Mouse (Mus musculus): ENCODE measurements around the gene Ahdc1. TPM values are rescaled to one million over a fixed set of nuclear protein-coding genes. Genes with fewer than 3 reads are reported as not detected.

Ahdc1 gene
- total and polyA plus RNA-seq, 3 experiments: 2.5 to 8.8 TPM; not detected in 1

DNA sequence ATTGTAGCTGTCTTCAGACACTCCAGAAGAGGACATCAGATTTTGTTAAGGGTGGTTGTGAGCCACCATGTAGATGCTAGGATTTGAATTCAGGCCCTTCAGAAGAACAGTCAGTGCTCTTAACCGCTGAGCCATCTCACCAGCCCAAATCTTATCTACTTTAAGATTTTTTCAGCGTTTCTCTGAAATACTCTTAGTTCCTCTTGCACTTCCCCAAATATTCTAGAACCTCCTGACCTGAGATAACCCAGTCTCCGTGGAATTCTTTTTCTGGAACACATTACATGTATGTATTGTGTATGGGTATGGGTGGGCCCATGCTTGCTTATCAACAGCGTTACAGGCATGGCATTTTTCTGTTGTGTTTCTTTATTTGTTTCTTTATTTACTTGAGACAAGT is 48.4 kb upstream of the Ahdc1 start:
- TF ChIP-seq HCFC1 (IDR thresholded peaks at IDR 0.05; ENCODE audit: low read depth, low read length): no peak
- peak; percentile 87 for TF ChIP-seq RCOR1 (IDR thresholded peaks at IDR 0.05; ENCODE audit: low read depth, low read length)
- TF ChIP-seq EP300 (IDR thresholded peaks at IDR 0.05; ENCODE audit: low read depth in 1 of 2, low read length in 2 of 2): peak in 1 of 2 experiments; percentile 56; a peak in 2 of 4 replicates
- TF ChIP-seq TBP (IDR thresholded peaks at IDR 0.05; ENCODE audit: low read depth, low read length): no peak
- TF ChIP-seq ZKSCAN1 (IDR thresholded peaks at IDR 0.05; ENCODE audit: low read depth, low read length): no peak
- no peak for TF ChIP-seq NRF1 (IDR thresholded peaks at IDR 0.05; ENCODE audit: insufficient read depth, low read depth, low read length, poor library complexity, severe bottlenecking)
- TF ChIP-seq ZMIZ1 (IDR thresholded peaks at IDR 0.05; ENCODE audit: low read depth, low read length): no peak
- 0 out of 2 replicates have a peak, but pooled peaks have one; percentile 31 for TF ChIP-seq GATA1 (IDR thresholded peaks at IDR 0.05; ENCODE audit: low read depth, low read length)
- no peak for TF ChIP-seq NELFE (IDR thresholded peaks at IDR 0.05; ENCODE audit: low read depth, low read length)
- no peak for TF ChIP-seq TCF12 (IDR thresholded peaks at IDR 0.05; ENCODE audit: low read depth, low read length)
- TF ChIP-seq SIN3A (IDR thresholded peaks at IDR 0.05; ENCODE audit: low read length): no peak
- TF ChIP-seq MEF2A (IDR thresholded peaks at IDR 0.05; ENCODE audit: extremely low read depth, insufficient replicate concordance, low read depth, low read length, poor library complexity, severe bottlenecking): no peak
- no peak for TF ChIP-seq POLR2AphosphoS5 (IDR thresholded peaks at IDR 0.05; ENCODE audit: borderline replicate concordance, low read depth, low read length)
- no peak for TF ChIP-seq MYB (IDR thresholded peaks at IDR 0.05; ENCODE audit: low read depth, low read length)
- TF ChIP-seq BHLHE40 (IDR thresholded peaks at IDR 0.05; ENCODE audit: borderline replicate concordance, low read depth, low read length): no peak
- no peak for TF ChIP-seq USF2 (IDR thresholded peaks at IDR 0.05; ENCODE audit: borderline replicate concordance in 1 of 2, insufficient read depth in 1 of 2, low read depth in 1 of 2, low read length in 2 of 2)
- H3K36me3 ChIP-seq (ENCODE audit: control insufficient read depth in 1 of 2, insufficient read depth in 2 of 2, low read length in 2 of 2): peaks cover 0 to 2% of the 10 kb centered on the region in 2 experiments; a peak in 2 of 4 replicates
- no peak overlapping the region for H3K27ac ChIP-seq (ENCODE audit: control insufficient read depth, low read depth, low read length)
- 0 out of 4 replicates have a peak, but pooled peaks cover 0 to 2% of the 10 kb centered on the region in 2 experiments for H3K27me3 ChIP-seq (ENCODE audit: control insufficient read depth in 1 of 2, insufficient read depth in 2 of 2, low read length in 2 of 2)
- H3K9me3 ChIP-seq (replicated peaks; ENCODE audit: insufficient read depth, low read length): no peaks in the 10 kb centered on the region
- peaks cover 0 to 11% of the 10 kb centered on the region in 2 experiments; a peak in 2 of 4 replicates for H3K4me1 ChIP-seq (ENCODE audit: control insufficient read depth in 1 of 2, insufficient read depth in 2 of 2, low read length in 2 of 2)
- DNase-seq (ENCODE audit: low read depth, low spot score): no peak
- no peak overlapping the region for H3K4me3 ChIP-seq (ENCODE audit: control insufficient read depth in 1 of 2, insufficient read depth in 1 of 2, low read depth in 2 of 2, low read length in 2 of 2)
- no peak overlapping the region for H3K9ac ChIP-seq (ENCODE audit: control insufficient read depth, low read depth, low read length, poor library complexity, severe bottlenecking)
- H3K79me2 ChIP-seq (ENCODE audit: control insufficient read depth, insufficient read depth, low read length, poor library complexity): no peaks in the 10 kb centered on the region

DNA sequence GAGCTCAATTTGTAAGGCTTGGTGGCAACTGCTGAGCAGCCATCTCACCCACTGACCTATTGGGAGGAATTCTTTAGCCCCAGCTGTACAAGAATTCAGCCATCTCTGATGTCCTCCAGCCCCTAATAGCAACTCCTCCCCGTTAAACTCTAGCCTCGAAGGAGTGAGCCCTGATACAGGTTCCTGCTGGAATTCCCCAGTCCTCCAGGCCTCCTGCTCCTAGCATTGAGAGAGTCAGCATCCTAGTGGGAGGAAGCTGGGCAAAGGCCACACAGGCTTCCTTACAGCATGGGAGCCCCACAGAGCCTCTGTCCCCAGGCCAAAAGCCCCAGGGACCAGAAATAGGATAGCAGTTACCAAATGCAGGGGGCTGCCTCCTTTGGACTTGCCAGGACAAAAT is 47.6 kb upstream of the Ahdc1 start:
- H3K9ac ChIP-seq (ENCODE audit: control insufficient read depth, low read depth, low read length, poor library complexity, severe bottlenecking): no peak overlapping the region
- H3K4me1 ChIP-seq (ENCODE audit: control insufficient read depth in 1 of 2, insufficient read depth in 2 of 2, low read length in 2 of 2): peaks cover 0 to 11% of the 10 kb centered on the region in 2 experiments; a peak in 2 of 4 replicates
- no peak overlapping the region for H3K4me3 ChIP-seq (ENCODE audit: control insufficient read depth in 1 of 2, insufficient read depth in 1 of 2, low read depth in 2 of 2, low read length in 2 of 2)
- H3K27me3 ChIP-seq (ENCODE audit: control insufficient read depth in 1 of 2, insufficient read depth in 2 of 2, low read length in 2 of 2): peaks cover 3% of the 10 kb centered on the region in 2 experiments; a peak in 2 of 4 replicates
- no peak overlapping the region for H3K27ac ChIP-seq (ENCODE audit: control insufficient read depth, low read depth, low read length)
- TF ChIP-seq USF1 (IDR thresholded peaks at IDR 0.05; ENCODE audit: low read depth, low read length) (no peak), RAD21 (IDR thresholded peaks at IDR 0.05; ENCODE audit: low read depth, low read length) (no peak), POLR2AphosphoS5 (IDR thresholded peaks at IDR 0.05; ENCODE audit: borderline replicate concordance, low read depth, low read length) (no peak), CHD2 (IDR thresholded peaks at IDR 0.05; ENCODE audit: low read length) (no peak), NELFE (IDR thresholded peaks at IDR 0.05; ENCODE audit: low read depth, low read length) (no peak), SMC3 (IDR thresholded peaks at IDR 0.05; ENCODE audit: low read depth, low read length) (no peak), BHLHE40 (IDR thresholded peaks at IDR 0.05; ENCODE audit: borderline replicate concordance, low read depth, low read length) (no peak), ETS1 (IDR thresholded peaks at IDR 0.05; ENCODE audit: low read depth, low read length) (no peak), NRF1 (IDR thresholded peaks at IDR 0.05; ENCODE audit: insufficient read depth, low read depth, low read length, poor library complexity, severe bottlenecking) (no peak), TCF12 (IDR thresholded peaks at IDR 0.05; ENCODE audit: low read depth, low read length) (no peak), RCOR1 (IDR thresholded peaks at IDR 0.05; ENCODE audit: low read depth, low read length) (no peak), GABPA (IDR thresholded peaks at IDR 0.05; ENCODE audit: low read depth, low read length) (no peak), MYC (IDR thresholded peaks at IDR 0.05; ENCODE audit: low read depth, low read length) (no peak), TAL1 (IDR thresholded peaks at IDR 0.05; ENCODE audit: low read length) (no peak), EP300 (IDR thresholded peaks at IDR 0.05; ENCODE audit: low read depth in 1 of 2, low read length in 2 of 2) (no peak), POLR2A (IDR thresholded peaks at IDR 0.05; ENCODE audit: control insufficient read depth in 1 of 2, insufficient read depth in 1 of 2, low read depth in 1 of 2, low read length in 2 of 2, poor library complexity in 1 of 2) (no peak), MEF2A (IDR thresholded peaks at IDR 0.05; ENCODE audit: extremely low read depth, insufficient replicate concordance, low read depth, low read length, poor library complexity, severe bottlenecking) (no peak), ZC3H11A (IDR thresholded peaks at IDR 0.05; ENCODE audit: low read depth, low read length) (no peak)
- no peaks in the 10 kb centered on the region for H3K79me2 ChIP-seq (ENCODE audit: control insufficient read depth, insufficient read depth, low read length, poor library complexity)
- peaks cover 0 to 2% of the 10 kb centered on the region in 2 experiments; a peak in 2 of 4 replicates for H3K36me3 ChIP-seq (ENCODE audit: control insufficient read depth in 1 of 2, insufficient read depth in 2 of 2, low read length in 2 of 2)
- H3K9me3 ChIP-seq (replicated peaks; ENCODE audit: insufficient read depth, low read length): no peaks in the 10 kb centered on the region
- DNase-seq (ENCODE audit: low read depth, low spot score): no peak

Data from MEL (cell line).